Mouse (Mus musculus) kidney, adult 2 months (tissue): Measurements from ENCODE around the gene Txndc9.

Experiments
- CTCF ChIP-seq: fragments of 200-500 bp; conservative IDR thresholded peaks from 2 replicates; pipeline ENCODE4 v1.5.1; 2011; ENCODE audit warnings: low read depth, mild to moderate bottlenecking, control low read depth, low read length, moderate library complexity, mixed read lengths; ENCODE audit not compliant: insufficient read depth, insufficient read length
- POLR2A ChIP-seq: fragments of 200-500 bp; IDR thresholded peaks from one replicate; pipeline ENCODE4 v1.6.1; 2011; ENCODE audit warnings: low read depth, low read length, control low read depth

DNA sequence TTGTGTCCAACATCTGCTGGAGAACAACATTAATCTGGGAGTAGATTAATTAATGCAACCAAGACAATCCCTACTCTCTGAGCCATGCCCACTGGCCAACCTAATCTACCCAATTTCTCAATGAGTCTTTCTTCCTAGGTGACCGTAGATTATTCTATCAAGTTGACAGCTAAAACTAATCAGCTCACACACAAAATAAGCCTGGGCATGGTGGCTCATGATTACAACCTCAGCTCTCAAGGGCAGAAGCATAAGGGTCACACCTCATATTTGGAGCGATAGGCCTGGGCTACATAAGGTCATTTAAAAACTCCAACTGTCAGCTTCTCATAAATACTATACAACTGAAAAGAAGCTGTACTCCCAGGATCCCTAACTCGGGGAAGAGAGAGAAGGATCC is 1.5 kb downstream of the Txndc9 start:
- TF ChIP-seq CTCF (no peak), POLR2A (no peak)
